Mouse (Mus musculus) hematopoietic stem cell, adult 5-6 weeks (primary cell): Measurements from ENCODE around the gene Fgf14. TPM values are rescaled to one million over a fixed set of nuclear protein-coding genes. Genes with fewer than 3 reads are reported as not detected.

Source experiments
- ATAC-seq, 2 experiments: fragments of 125-278 bp in 1 of 2; replicated peaks in 1 of 2; 2 replicates each; pipeline ENCODE4 v1.8.0; 2016 to 2017; ENCODE audit warnings: inconsistent platforms in 2 of 2, mild to moderate bottlenecking in 2 of 2, moderate number of reproducible peaks in 2 of 2, low read depth in 1 of 2, moderate TSS enrichment in 1 of 2; ENCODE audit not compliant: low FRiP score in 2 of 2, poor library complexity in 2 of 2, severe bottlenecking in 2 of 2, insufficient read depth in 1 of 2, low TSS enrichment in 1 of 2
- total RNA-seq: library from RNA; stranded (forward); fragments of 172-1452, 232-1000 nt; gene quantifications from 2 replicates; pipeline ENCODE4 v1.2.3, GENCODE M21; 2017

The Fgf14 gene
- not detected in 2 replicates for total RNA-seq

- ATAC-seq = no peak
Observed at GRCm38 (mm10) chr14:124676506-124677177, at the start of gene Fgf14. TSS of gene Fgf14 (minus strand) at chr14:124677127.

DNA sequence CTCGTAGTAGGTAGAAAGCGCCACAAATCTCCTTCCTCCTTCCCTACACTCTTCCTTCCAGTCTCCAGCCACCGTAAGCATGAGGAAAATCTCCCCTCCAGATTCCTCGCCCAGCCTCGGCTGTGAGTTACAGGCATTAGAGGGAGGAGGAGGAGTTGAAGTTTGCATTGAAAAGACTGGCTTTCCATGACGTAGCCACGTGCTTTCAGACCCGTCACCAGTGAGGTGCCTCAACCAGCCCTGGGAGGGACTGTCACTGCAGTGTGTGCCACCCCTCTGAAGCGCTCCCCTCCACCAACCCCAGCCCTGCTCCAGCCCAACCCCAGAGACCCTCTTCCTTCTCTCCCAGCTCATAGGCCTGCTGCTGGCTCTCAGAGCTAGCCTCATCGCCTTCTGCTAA is 452 bp upstream of the Fgf14 start:
- ATAC-seq = no peak

DNA sequence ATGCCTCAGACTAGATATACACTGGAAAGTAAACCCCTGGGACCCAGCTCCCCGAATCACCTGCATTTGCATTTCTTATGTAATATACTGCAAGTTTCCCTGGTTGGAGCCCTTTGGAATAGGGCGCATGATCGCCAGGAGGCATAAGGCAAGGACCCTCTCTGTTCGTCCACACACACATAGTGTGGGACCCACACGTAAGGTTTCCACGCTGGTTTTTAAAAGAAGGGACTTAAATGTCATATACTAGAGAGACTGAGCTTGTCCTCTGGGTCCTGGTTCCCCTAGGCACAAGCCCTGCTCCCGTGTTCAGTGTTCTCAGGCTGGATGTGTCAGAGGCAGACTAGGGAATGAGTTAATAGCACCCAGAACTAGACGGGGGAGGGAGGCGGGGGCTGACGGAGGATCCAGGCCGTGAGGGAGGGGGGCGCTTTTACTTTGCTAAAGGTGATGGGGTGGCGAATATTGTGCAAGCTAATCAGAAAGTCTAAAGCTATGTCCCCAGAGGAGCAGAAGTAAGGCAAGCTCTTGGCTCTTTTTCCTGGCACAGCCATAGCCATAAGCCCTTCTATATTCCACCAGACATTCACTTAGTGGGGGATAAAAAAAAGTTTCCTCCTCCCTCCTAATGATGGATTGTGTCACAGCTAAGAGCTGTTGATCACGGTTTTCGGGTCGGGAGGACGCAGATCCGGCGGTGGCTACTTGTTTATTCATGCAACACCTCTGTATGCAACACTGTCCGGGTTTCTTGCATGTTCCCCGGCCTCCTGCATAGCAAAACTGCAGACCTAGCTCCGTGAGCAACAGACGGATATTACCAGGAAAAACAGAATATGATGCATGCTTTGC is 1.0 kb downstream of the Fgf14 start:
- ATAC-seq = no peak

GRCm38 (mm10) chr14:124675142-124675653 is 1.7 kb downstream of the Fgf14 start:
- no peak for ATAC-seq

DNA sequence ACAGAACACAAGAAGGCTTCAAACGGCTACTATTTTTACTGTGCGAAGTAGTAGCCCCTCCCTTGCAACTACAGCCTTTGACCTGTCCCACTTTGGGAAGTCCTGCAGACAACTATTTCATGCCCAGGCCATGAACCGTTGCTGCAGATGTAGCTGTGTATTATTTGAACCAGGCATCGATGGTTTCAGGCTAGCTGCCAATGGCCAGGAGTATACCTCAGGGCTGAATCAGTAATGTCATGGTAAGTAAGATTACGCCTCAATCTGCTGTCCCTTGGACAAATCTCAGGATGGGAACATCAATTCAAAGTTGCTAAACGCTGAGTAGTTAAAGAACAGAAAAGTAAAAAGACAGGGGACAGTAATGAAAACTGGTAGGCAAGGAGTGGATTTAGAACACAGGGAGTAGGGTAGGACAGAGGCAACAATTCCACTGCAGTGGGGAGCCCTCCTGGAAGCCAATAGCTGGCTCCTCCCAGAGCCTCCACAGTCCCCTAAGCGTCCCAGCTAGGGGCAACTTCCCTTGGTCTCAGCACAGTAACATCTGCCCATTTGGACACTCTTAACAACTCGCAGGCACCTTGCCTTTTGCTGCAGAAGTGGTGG is 2.3 kb downstream of the Fgf14 start:
- no peak for ATAC-seq

- no peak for ATAC-seq
Observed at GRCm38 (mm10) chr14:124669739-124670138, 7.2 kb downstream of the Fgf14 start.

GRCm38 (mm10) chr14:124642822-124643221 is 34.1 kb downstream of the Fgf14 start:
- ATAC-seq = no peak

DNA sequence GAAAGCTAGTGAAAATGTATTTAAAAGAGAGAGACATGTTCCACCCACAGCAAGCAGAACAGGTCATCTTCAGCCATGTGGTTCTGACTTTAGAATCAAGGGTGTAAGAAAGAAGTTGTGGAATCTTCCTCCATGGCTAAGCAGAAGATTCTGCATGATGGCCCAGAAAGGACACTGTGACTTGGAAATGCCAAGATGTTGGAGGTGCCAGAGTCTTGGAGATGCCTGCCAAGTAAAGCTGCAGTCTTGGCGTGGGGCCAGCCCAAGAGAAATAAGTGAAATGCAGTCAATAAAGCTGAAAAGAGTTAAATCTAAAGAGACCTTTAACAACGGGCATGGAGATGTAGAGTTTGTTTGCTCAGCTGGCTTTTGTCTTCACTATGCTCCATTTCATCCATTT is 42.0 kb downstream of the Fgf14 start:
- no peak for ATAC-seq

DNA sequence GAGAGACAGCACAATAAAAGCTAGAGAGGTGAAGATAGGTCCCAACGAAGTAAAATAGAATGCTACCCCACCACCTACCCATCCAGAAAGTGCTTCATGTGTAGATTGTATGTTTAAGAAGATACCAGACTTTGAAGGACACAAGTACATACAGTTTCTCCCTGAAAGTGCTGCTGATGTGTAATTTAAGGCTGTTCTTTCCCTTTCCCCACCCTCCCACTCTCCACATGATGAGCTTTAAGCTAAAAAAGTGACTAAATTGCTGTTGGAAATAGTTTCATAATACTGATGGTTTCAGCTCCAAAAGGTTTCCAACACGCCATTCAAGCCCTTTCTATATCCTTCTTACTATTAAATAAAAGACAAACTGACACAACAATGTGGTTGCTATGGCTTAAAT is 63.5 kb downstream of the Fgf14 start:
- ATAC-seq = no peak

DNA sequence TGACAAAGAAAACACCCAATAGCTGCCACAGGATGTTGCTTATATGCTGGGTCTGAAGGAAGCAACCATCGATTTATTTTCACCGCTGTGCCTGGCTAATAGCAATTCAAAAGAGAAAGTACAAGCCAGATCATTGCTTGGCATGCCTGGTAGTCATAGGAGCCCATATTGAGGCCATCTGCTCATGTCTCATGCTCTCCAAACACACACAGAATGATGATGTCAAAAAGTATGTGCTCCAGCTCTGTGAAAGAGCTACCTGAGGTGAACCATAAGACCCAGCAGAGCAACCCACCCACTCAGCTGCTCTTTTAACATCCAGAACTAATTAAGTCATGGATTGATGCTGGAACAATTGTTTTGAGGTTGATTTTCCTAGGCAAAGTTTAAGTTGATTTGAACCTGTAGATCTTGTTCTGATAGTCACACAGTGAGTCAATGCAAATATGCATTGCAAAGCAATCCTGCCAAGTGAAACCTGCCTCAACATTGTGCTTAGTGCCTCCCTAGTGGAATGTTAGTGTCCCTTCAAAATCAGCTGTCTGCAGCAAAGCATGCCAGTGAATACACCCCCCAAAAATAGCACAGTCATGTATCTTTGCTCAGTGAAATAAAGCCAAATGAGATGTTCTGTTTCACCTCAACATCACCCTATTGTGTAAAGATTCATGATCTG is 70.8 kb downstream of the Fgf14 start:
- ATAC-seq = no peak

DNA sequence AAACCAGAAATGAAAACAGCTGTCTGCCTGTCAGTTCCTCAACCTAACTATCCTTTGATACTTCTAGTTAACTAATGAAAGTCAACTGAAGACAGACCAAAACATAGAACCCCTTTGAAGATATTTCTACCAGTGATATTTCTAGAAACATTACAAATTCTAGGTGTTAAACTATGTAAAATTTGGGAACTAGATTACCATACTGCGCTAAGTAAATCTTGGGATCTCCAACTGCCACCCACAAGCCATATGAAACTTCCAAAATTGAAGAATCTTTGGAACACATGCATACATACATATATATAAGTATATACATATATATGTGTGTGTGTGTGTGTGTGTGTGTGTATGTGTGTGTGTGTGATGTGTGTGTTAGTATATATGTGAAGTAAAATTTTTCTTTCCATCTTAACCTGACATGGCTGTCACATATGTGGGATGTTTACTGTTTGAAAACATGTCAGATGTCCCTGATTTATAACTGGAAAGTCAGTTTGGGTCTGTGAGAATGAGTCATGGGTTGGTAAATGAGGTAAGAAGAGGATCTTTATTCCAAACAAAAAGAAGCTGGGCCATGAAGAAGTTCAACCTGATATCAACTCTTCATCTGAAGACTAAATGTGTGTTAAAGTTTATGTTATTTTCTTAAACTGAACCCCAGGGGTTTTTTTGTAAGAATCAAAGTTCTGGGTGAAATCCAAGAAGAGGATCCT is 71.7 kb downstream of the Fgf14 start:
- no peak for ATAC-seq

DNA sequence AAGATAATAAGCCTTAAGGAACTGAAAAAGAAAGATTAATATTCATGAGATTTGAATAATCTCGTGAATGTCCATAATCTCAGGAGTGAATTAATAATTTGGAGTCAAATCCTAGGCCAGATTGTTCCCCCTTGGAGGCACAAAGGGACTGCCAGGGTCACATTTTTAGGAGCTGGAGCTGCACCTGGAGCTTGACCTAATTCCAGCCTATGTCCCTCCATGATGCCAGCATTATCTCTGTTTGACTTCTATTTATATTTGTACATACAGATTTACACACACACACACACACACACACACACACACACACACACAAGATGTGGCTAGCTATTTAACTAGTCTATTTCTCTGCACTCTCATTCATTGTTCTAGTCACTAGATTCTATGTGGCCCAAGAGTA is 100.4 kb downstream of the Fgf14 start:
- ATAC-seq = no peak

DNA sequence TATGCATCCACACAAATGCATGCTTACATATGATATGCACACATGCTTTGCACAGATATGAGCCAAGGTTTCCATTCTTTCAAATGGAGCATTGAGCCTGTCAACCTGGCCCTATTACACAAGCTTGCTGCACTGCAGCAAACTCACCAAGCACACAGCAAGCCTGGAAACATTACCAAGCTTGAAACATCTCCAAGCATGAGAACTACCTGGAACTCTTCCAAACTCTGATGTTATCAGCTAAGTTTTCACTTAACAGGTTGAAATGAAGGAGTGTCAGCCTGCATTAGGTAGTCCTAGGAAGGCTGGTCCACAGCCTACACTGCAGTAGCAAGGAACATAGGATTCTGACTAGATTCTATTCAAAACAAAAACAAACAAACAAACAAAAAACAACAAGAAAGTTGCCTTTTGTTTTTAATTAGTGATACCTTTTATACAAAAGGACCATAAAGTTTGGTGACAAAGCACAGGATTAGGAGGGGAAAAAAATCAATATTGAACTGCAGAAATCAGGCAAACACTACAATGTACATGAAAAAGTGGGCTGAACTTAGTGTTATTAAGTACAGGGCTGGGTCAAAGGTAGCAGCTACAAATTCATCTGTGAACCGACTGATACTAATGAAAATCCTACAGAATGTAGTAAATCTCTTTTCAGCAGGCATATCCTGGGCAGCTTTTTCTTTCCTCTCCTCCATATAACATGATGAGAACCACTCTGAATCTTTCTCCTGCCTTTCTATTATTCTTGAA is 101.6 kb downstream of the Fgf14 start:
- no peak for ATAC-seq

DNA sequence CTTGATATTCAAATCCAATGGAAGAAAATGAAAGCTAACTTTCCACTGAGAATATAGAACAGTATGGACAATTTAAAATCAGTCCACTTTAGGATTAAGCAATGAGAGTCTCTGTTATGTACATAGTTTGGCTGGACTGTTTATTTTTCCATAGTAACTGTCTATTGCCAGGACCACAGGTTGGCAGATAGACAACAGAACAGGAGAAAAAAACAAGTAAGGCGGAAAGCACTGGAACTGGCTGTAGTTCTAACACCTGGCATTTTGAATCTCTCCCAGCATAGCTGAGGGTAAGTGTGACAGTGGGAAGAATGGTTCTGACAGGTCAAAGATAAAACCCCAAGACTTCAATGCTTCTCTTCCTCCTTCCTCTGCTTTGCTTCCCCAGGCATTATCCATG is 110.5 kb downstream of the Fgf14 start:
- ATAC-seq = no peak

DNA sequence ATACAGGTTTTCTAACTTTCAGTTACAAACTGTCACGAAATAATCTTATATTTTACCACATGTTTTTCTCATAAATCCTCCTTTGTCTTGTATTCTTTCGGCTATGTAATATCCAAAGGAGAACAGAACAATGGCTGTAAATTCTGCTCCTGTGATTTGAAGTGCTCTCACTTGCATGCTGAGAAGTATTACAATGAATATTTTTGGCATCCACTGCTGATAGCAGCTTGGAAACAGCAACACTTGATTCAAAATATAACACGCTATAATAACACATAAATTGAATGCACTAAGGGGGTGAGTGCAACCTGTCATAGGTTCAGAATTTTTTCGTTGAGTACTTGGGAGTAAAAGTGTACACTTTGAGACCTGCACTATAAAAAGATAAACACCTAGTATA is 115.4 kb downstream of the Fgf14 start:
- ATAC-seq = no peak

- ATAC-seq = no peak
Observed at GRCm38 (mm10) chr14:124536106-124536505, 140.8 kb downstream of the Fgf14 start.
